Mouse (Mus musculus): ENCODE data around the gene Slc39a11.

Slc39a11 gene

GRCm38 (mm10) chr11:113539502-113540209 is 110.2 kb downstream of the Slc39a11 start:
- DNase-seq (ENCODE audit: low spot score), result no peak

GRCm38 (mm10) chr11:113539079-113539478 is 110.8 kb downstream of the Slc39a11 start:
- DNase-seq (ENCODE audit: low spot score), result no peak

- DNase-seq (ENCODE audit: low spot score), result no peak
Observed at GRCm38 (mm10) chr11:113538406-113538917, 111.4 kb downstream of the Slc39a11 start.

- no peak for DNase-seq (ENCODE audit: low spot score)
Observed at GRCm38 (mm10) chr11:113537715-113538114, 112.2 kb downstream of the Slc39a11 start.

- DNase-seq (ENCODE audit: low spot score), result no peak
Observed at GRCm38 (mm10) chr11:113537199-113537586, 112.7 kb downstream of the Slc39a11 start.

GRCm38 (mm10) chr11:113536308-113537198 is 113.3 kb downstream of the Slc39a11 start:
- DNase-seq (ENCODE audit: low spot score), result peak; percentile 7

GRCm38 (mm10) chr11:113534341-113534740 is 115.5 kb downstream of the Slc39a11 start:
- no peak for DNase-seq (ENCODE audit: low spot score)

- DNase-seq (ENCODE audit: low spot score), result no peak
Observed at GRCm38 (mm10) chr11:113533931-113534330, 115.9 kb downstream of the Slc39a11 start.

GRCm38 (mm10) chr11:113528391-113528790 is 121.5 kb downstream of the Slc39a11 start:
- no peak for DNase-seq (ENCODE audit: low spot score)

- DNase-seq (ENCODE audit: low spot score), result no peak
Observed at GRCm38 (mm10) chr11:113525731-113526130, 124.1 kb downstream of the Slc39a11 start.

- DNase-seq (ENCODE audit: low spot score), result no peak
Observed at GRCm38 (mm10) chr11:113522726-113523125, 127.2 kb downstream of the Slc39a11 start.

GRCm38 (mm10) chr11:113521469-113522190 is 128.2 kb downstream of the Slc39a11 start:
- no peak for DNase-seq (ENCODE audit: low spot score)

- no peak for DNase-seq (ENCODE audit: low spot score)
Observed at GRCm38 (mm10) chr11:113520851-113521461, 128.9 kb downstream of the Slc39a11 start.

- no peak for DNase-seq (ENCODE audit: low spot score)
Observed at GRCm38 (mm10) chr11:113520373-113520772, 129.5 kb downstream of the Slc39a11 start.

- DNase-seq (ENCODE audit: low spot score), result no peak
Observed at GRCm38 (mm10) chr11:113519973-113520372, 129.9 kb downstream of the Slc39a11 start.

- DNase-seq (ENCODE audit: low spot score), result no peak
Observed at GRCm38 (mm10) chr11:113518176-113518575, 131.7 kb downstream of the Slc39a11 start.

GRCm38 (mm10) chr11:113516156-113516555 is 133.7 kb downstream of the Slc39a11 start:
- DNase-seq (ENCODE audit: low spot score), result no peak

GRCm38 (mm10) chr11:113512976-113513375 is 136.9 kb downstream of the Slc39a11 start:
- DNase-seq (ENCODE audit: low spot score), result no peak

GRCm38 (mm10) chr11:113512150-113512549 is 137.7 kb downstream of the Slc39a11 start:
- no peak for DNase-seq (ENCODE audit: low spot score)

- no peak for DNase-seq (ENCODE audit: low spot score)
Observed at GRCm38 (mm10) chr11:113510969-113511625, 138.8 kb downstream of the Slc39a11 start.

- no peak for DNase-seq (ENCODE audit: low spot score)
Observed at GRCm38 (mm10) chr11:113510249-113510648, 139.6 kb downstream of the Slc39a11 start.

Data from T-cell, adult 2 months (primary cell).